Mouse (Mus musculus): ENCODE results near the gene Ypel2.

The Ypel2 gene

DNA sequence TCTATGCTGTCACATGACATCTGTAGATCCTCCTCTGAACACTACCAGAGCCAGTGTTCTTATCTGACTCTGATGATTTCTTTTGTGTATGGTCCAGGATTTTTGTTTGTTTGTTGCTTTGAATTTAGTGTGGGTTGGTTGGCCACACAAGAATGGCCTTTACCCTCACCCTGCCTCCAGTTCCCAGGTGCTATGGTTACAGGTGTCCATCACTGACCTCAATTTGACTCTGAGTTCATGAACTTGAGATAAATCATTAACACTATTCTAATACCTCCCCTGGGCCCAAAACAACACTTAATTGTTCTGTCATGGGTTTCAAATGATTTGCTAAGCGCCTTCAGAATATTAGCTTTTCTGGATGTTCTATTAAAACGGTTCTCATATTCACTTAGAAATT lies 61.3 kb downstream of the Ypel2 start:
- DNase-seq (ENCODE audit: extremely low spot score, low spot score): no peak

DNA sequence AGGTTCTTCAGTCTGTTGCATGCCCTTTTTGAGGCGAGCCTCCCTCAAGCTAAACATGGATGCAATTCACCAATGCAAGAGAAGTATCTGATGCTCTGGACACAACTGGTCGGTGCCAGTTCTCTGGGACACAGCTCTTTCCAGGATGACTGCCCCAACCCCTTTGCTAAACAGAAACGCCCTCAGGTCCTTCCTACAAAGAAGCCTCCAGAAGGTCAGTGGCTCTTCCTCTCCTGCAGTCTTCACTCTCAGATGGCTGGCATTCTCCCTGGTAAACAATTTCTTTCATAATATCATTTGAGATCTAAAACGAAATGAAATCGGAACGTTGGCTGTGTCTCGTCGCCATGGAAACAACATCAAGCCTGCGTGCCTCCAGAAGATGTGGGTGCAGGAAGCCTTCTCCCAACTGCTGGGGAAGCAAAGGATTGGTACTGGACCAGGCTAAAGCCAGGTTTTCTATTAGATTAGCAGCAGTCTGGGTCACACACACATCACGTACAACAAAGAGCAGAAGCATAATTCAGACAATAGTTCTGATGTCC lies 62.8 kb downstream of the Ypel2 start:
- DNase-seq (ENCODE audit: extremely low spot score, low spot score): no peak

DNA sequence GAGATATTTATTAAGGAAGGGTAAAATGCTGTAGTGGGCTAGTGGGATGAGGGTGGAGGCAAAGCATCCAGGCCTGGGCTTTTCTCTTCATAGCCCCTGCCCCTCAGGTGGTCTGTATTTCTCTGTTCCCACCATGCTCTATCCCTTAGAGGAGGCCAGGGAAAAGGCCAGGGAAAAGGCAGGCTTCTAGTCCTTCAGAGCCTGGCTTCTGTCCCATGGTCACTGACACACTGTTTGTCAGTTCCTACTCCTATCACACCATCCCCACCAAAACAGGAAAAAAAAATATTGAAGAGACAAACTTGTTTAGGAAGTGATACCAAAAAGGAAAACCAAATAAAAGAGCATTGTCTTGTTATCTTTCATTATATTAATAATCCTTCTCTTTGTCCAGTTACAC lies 63.5 kb downstream of the Ypel2 start:
- no peak for DNase-seq (ENCODE audit: extremely low spot score, low spot score)

DNA sequence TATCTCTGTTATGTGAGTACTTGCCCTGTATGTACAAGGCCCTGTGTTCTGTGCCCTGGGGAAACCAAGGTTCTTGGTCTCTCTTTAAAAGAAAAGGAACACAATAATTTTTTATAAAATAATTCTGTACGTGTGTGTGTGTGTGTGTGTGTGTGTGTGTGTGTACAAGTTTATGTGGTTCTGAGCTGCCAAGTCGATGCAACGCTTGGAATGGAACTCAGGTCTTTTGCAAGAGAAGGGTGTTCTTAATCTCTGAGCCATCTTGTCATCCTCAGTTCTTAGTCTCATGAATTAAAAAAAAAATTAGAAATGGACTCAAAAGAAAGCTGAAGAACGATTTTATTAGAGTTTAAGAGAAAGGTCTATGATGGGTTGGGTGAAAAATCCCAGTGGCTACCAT lies 64.0 kb downstream of the Ypel2 start:
- DNase-seq (ENCODE audit: extremely low spot score, low spot score): no peak

- no peak for DNase-seq (ENCODE audit: extremely low spot score, low spot score)
Measured at GRCm38 (mm10) chr11:86925085-86925638, 68.3 kb downstream of the Ypel2 start.

- no peak for DNase-seq (ENCODE audit: extremely low spot score, low spot score)
Measured at GRCm38 (mm10) chr11:86924629-86925028, 68.9 kb downstream of the Ypel2 start.

GRCm38 (mm10) chr11:86923654-86924053 lies 69.9 kb downstream of the Ypel2 start:
- DNase-seq (ENCODE audit: extremely low spot score, low spot score): no peak

- DNase-seq (ENCODE audit: extremely low spot score, low spot score): no peak
Measured at GRCm38 (mm10) chr11:86922029-86922428, 71.5 kb downstream of the Ypel2 start.

DNA sequence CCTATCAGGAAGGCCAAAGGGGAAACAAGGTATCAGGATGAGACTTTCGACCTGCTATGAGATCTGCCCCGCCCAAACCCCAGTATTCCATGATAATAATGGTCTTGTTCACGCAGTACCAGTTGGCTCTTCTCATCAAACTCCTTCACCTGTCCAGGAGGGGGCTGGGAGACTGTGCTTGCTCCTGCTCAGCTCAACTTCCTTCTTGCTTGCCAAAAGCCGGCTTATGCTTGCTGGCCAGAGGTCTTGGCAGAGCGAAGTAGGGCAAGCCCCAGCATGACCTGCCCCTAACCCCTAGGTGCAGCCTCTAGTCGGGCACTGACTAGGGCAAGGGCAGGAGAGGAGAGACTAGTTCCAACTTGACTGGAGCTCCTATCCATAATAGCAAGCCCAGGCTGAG lies 72.2 kb downstream of the Ypel2 start:
- DNase-seq (ENCODE audit: extremely low spot score, low spot score): no peak

GRCm38 (mm10) chr11:86920111-86921080 lies 73.1 kb downstream of the Ypel2 start:
- DNase-seq (ENCODE audit: extremely low spot score, low spot score): peak; percentile 16

DNA sequence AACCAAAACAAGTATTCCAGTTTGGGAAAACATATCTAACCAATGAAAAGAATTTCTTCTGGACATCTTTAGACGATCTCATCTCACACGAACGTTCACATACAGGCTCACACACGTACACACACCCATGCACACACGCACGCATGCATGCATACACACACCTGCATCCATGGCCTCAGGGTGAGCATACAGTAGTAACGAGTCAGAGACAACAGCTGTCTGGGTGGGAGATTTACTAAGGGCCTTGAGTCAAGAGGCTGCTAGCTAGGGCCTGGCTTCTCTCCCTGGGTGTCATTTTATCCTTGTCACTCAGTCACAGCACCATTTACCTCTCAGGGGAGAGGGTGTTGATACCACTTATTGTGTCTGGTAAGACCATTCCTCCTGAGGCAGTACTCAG lies 74.0 kb downstream of the Ypel2 start:
- DNase-seq (ENCODE audit: extremely low spot score, low spot score): no peak

DNA sequence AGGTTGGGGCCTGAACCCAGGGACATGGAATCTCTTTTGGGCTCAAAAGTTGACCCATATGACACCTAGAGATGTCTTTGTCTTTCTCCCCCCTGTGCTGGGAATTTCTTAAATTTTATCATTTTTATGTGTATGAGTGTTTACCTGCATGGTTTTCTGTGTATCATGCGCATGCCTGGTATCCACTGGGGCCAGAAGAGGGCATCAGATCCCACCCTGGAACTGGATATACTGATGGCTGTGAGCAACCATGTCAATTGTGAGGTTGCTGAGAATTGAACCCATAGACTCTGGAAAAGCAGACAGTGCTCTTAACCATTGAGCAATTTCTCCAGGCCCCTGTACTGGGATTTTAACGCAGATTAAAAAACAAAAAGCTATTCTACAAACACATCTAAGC lies 76.0 kb downstream of the Ypel2 start:
- DNase-seq (ENCODE audit: extremely low spot score, low spot score): no peak

DNA sequence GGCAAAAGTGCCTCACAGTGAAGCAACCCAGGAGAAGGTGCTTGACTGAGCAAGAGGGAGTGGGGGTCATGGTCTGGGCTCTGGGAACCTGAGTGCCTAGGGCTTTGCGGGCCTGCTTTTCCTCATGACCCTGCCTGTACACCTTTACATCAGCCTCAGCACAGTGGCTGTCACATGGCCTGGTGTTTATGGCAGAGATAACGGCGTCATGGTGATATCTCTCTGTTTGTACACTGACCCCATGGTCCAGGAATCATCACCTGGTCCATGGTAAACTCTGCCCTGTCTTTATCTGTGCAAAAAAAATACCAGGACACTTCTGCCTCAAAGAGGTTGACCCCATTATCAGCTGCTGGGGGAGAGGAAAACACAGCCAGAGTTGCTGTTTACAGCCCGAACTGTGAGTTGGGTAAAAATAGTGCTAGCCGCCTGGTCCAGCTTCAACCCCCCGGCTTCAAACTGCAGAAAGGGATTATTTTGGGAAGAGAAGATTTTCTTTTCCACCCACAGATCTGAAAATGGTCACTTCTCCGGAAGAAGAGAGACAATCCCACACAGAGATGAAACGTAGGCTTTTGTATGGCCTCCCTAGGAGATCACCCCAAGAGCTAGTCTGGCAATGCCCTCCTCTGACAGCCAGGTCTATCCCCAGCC lies 76.8 kb downstream of the Ypel2 start:
- DNase-seq (ENCODE audit: extremely low spot score, low spot score): no peak

GRCm38 (mm10) chr11:86914329-86914728 lies 79.2 kb downstream of the Ypel2 start:
- no peak for DNase-seq (ENCODE audit: extremely low spot score, low spot score)

- no peak for DNase-seq (ENCODE audit: extremely low spot score, low spot score)
Measured at GRCm38 (mm10) chr11:86910244-86910643, 83.3 kb downstream of the Ypel2 start.

GRCm38 (mm10) chr11:86909028-86909427 lies 84.5 kb downstream of the Ypel2 start:
- no peak for DNase-seq (ENCODE audit: extremely low spot score, low spot score)

- DNase-seq (ENCODE audit: extremely low spot score, low spot score): no peak
Measured at GRCm38 (mm10) chr11:86907889-86908590, 85.5 kb downstream of the Ypel2 start.

DNA sequence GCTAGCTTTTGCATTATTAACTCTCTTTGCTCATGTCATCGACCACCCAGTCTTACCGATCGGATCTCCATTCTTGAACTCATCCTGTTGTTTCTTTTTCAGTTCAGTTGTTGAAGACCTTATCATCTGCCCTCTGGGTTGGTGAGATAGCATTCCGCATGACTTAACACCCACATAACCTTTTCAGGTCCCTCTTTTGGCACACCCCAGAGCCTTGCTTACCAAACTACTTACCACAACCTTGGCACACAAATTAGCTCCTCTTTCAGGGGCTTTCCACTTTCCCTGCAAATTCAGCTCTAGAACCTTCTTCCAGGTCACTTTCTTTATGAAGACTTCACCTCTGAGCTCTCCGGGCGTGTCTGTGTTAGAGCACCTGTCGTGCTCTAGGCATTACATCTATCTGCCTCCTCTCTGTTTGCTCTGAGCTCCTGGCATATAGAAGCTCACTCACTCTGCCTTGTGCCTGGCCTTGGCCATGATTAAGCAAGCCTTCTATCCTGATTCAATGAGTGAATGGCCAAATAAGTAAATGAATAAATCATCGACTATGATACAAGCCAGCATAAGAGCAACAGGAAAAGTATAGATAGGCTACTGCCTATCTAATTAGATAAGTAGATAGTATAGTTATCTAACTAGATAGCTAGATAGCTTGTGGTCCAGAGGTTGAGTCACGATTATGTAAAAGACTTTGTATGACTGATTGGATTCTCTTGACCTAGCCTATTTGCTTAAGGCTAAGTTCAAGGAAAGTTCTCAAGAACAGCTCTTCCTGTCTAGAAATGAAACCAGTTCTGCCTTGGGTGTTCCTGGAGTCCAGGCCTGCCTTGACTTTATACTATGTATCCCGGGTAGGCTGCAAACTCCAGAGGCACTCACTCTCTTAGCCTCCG lies 86.5 kb downstream of the Ypel2 start:
- DNase-seq (ENCODE audit: extremely low spot score, low spot score): no peak

- DNase-seq (ENCODE audit: extremely low spot score, low spot score): no peak
Measured at GRCm38 (mm10) chr11:86906257-86906656, 87.2 kb downstream of the Ypel2 start.

- no peak for DNase-seq (ENCODE audit: extremely low spot score, low spot score)
Measured at GRCm38 (mm10) chr11:86905261-86905660, 88.2 kb downstream of the Ypel2 start.
